Mouse (Mus musculus) kidney, postnatal 0 days (tissue): ENCODE data around the gene Nt5c3. TPM values are rescaled to one million over a fixed set of nuclear protein-coding genes. Genes with fewer than 3 reads are reported as not detected.

ENCODE experiments used
- ATAC-seq: fragments of 200-750 bp; cut with Nextera tagmentation; replicated peaks from 2 replicates; pipeline ENCODE4 v1.8.0; 2017; ENCODE audit warnings: low read depth, moderate number of reproducible peaks, moderate TSS enrichment, moderate library complexity; ENCODE audit not compliant: low FRiP score
- DNase-seq: peaks from one replicate; pipeline ENCODE4 v3.0.0-alpha.2; 2016; ENCODE audit warnings: low spot score
- H3K27ac ChIP-seq: fragments of 300-500 bp; sonication (generic); 2 replicates; pipeline ENCODE4 v1.5.1; 2014; ENCODE audit warnings: mild to moderate bottlenecking
- H3K27me3 ChIP-seq: fragments of 300-500 bp; sonication (generic); 2 replicates; pipeline ENCODE4 v1.6.1; 2014; ENCODE audit warnings: low read length, mixed read lengths; ENCODE audit not compliant: insufficient read depth
- H3K36me3 ChIP-seq: fragments of 300-500 bp; sonication (generic); 2 replicates; pipeline ENCODE4 v1.6.1; 2014; ENCODE audit warnings: low read length, mixed read lengths; ENCODE audit not compliant: insufficient read depth
- H3K4me1 ChIP-seq: fragments of 300-500 bp; sonication (generic); replicated peaks from 2 replicates; pipeline ENCODE4 v1.6.1; 2014; ENCODE audit warnings: antibody characterized with exemption, low read length, mixed read lengths; ENCODE audit not compliant: insufficient read depth
- H3K4me2 ChIP-seq: fragments of 300-500 bp; sonication (generic); 2 replicates; pipeline ENCODE4 v1.6.1; 2014; ENCODE audit warnings: mild to moderate bottlenecking, low read length, moderate library complexity, mixed read lengths
- H3K4me3 ChIP-seq: fragments of 300-500 bp; sonication (generic); replicated peaks from 2 replicates; pipeline ENCODE4 v1.5.1; 2014; ENCODE audit warnings: low read depth, low read length
- H3K9ac ChIP-seq: fragments of 300-500 bp; sonication (generic); 2 replicates; pipeline ENCODE4 v1.6.1; 2014; ENCODE audit warnings: low read depth, low read length
- H3K9me3 ChIP-seq: fragments of 300-500 bp; sonication (generic); replicated peaks from 2 replicates; pipeline ENCODE4 v1.6.1; 2016; ENCODE audit warnings: low read length, inconsistent platforms, mixed read lengths
- CTCF ChIP-seq: IDR thresholded peaks from 2 replicates; pipeline ENCODE4 v1.5.1; 2016; ENCODE audit warnings: antibody characterized with exemption, low read depth, mild to moderate bottlenecking, moderate library complexity
- WGBS: fragments of 180-500 bp; shearing (Covaris S2); extraction: QIAGEN DNeasy Blood & Tissue Kit; methylation state at CpG from one replicate; pipeline ENCODE4 v1.1.7; 2014; 5-methylcytosine and 5-hydroxymethylcytosine counted together
- polyA plus RNA-seq: library from polyadenylated mRNA; unstranded; fragments of >200 nt; fragmentation: Nextera tagmentation; extraction: Ambion mirVana; gene quantifications from 2 replicates; pipeline ENCODE4 v1.2.1, GENCODE M21; 2015

The Nt5c3 gene
- 82.4 and 85.9 TPM in 2 replicates for polyA plus RNA-seq

- H3K9ac ChIP-seq, result peak within 1 kb of the TSS; percentile 76
Measured at GRCm38 (mm10) chr6:56923726-56924707, at the start of gene Nt5c3, which contains the start of gene Vmn1r4. Gene Nt5c3, minus strand, starts transcription at chr6:56923932. Gene Vmn1r4, plus strand, starts transcription at chr6:56924015.

GRCm38 (mm10) chr6:56969973-56970372 is 46.2 kb upstream of the Nt5c3 start, which contains the start of gene Vmn1r5:
Gene Vmn1r5, plus strand, starts transcription at chr6:56970273.
- Histone ChIP-seq H3K4me2 (no peak within 1 kb of the TSS), H3K4me3 (no peak within 1 kb of the TSS), H3K9ac (no peak within 1 kb of the TSS), H3K27me3 (no peaks in the 10 kb centered on the region), H3K36me3 (no peaks in the 10 kb centered on the region), H3K27ac (no peak within 1 kb of the TSS), H3K9me3 (no peaks in the 10 kb centered on the region), H3K4me1 (no peaks in the 10 kb centered on the region)
- DNase-seq (no peak), ATAC-seq (no peak)
- no peak for TF ChIP-seq CTCF

More at GRCm38 (mm10) chr6:56923726-56924707, at the start of gene Nt5c3, which contains the start of gene Vmn1r4:
- H3K9me3 ChIP-seq, result no peaks in the 10 kb centered on the region
- no peak for TF ChIP-seq CTCF
- DNase-seq (peak; percentile 98), ATAC-seq (peak; percentile 96)
- 3% methylated on average over 64 of the region's 64 CpGs for WGBS
- H3K4me3 ChIP-seq, result peak within 1 kb of the TSS; percentile 80
- H3K27ac ChIP-seq, result peak within 1 kb of the TSS; percentile 90
- peaks cover 6% of the 10 kb centered on the region; the same call in 1 of the 2 replicates for H3K4me1 ChIP-seq
- peak within 1 kb of the TSS; percentile 71 for H3K4me2 ChIP-seq
- no peaks in the 10 kb centered on the region for H3K36me3 ChIP-seq
- H3K27me3 ChIP-seq, result no peaks in the 10 kb centered on the region

- H3K27ac ChIP-seq, result no peak overlapping the region
- WGBS, result 54% methylated on average over 5 of the region's 5 CpGs
- H3K36me3 ChIP-seq, result no peaks in the 10 kb centered on the region
- TF ChIP-seq CTCF, result no peak
- H3K4me2 ChIP-seq, result no peak overlapping the region
- no peak overlapping the region for H3K4me3 ChIP-seq
- no peaks in the 10 kb centered on the region for H3K4me1 ChIP-seq
- H3K27me3 ChIP-seq, result no peaks in the 10 kb centered on the region
- no peak for DNase-seq
- no peaks in the 10 kb centered on the region for H3K9me3 ChIP-seq
- no peak for ATAC-seq
- H3K9ac ChIP-seq, result no peak overlapping the region
Measured at GRCm38 (mm10) chr6:56956436-56956835, 32.7 kb upstream of the Nt5c3 start.

GRCm38 (mm10) chr6:56934366-56934765 is 10.6 kb upstream of the Nt5c3 start:
- WGBS, result 85% methylated on average over 4 of the region's 4 CpGs
- TF ChIP-seq CTCF, result no peak
- no peak for DNase-seq
- Histone ChIP-seq H3K9ac (no peak overlapping the region), H3K36me3 (no peaks in the 10 kb centered on the region), H3K4me3 (no peak overlapping the region), H3K9me3 (no peaks in the 10 kb centered on the region), H3K27me3 (no peaks in the 10 kb centered on the region), H3K4me1 (no peaks in the 10 kb centered on the region), H3K27ac (no peak overlapping the region), H3K4me2 (no peak overlapping the region)
- ATAC-seq, result no peak

GRCm38 (mm10) chr6:56932464-56932863 is 8.7 kb upstream of the Nt5c3 start:
- no peak overlapping the region for H3K4me3 ChIP-seq
- no peaks in the 10 kb centered on the region for H3K36me3 ChIP-seq
- H3K9me3 ChIP-seq, result no peaks in the 10 kb centered on the region
- no peak for ATAC-seq
- no peaks in the 10 kb centered on the region for H3K4me1 ChIP-seq
- no peak overlapping the region for H3K9ac ChIP-seq
- no peak for DNase-seq
- no peak for TF ChIP-seq CTCF
- no peak overlapping the region for H3K27ac ChIP-seq
- H3K4me2 ChIP-seq, result no peak overlapping the region
- WGBS, result 67% methylated on average over 2 of the region's 2 CpGs
- H3K27me3 ChIP-seq, result no peaks in the 10 kb centered on the region

GRCm38 (mm10) chr6:56931648-56932415 is 8.1 kb upstream of the Nt5c3 start:
- Histone ChIP-seq H3K9ac (no peak overlapping the region), H3K4me3 (no peak overlapping the region), H3K4me1 (no peaks in the 10 kb centered on the region), H3K4me2 (no peak overlapping the region), H3K27ac (no peak overlapping the region), H3K27me3 (no peaks in the 10 kb centered on the region), H3K36me3 (no peaks in the 10 kb centered on the region), H3K9me3 (no peaks in the 10 kb centered on the region)
- 55% methylated on average over 4 of the region's 4 CpGs for WGBS
- TF ChIP-seq CTCF, result no peak
- ATAC-seq, result peak; percentile 82
- no peak for DNase-seq
